Mouse (Mus musculus) G1E (cell line): ENCODE data around the gene Fkbp1a.
A peak's percentile ranks its signal among the peaks of the same experiment; 100 is the strongest.

ENCODE experiments used
- CTCF ChIP-seq: IDR thresholded peaks from 2 replicates; pipeline ENCODE4 v1.5.1; 2012; ENCODE audit warnings: low read depth, low read length, inconsistent platforms, mixed read lengths
- GATA1 ChIP-seq: IDR thresholded peaks from 2 replicates; pipeline ENCODE4 v1.6.1; 2012; ENCODE audit warnings: borderline replicate concordance, low read length, inconsistent platforms, mixed read lengths
- POLR2AphosphoS5 ChIP-seq: IDR thresholded peaks from 2 replicates; pipeline ENCODE4 v1.6.1; 2012; ENCODE audit warnings: low read depth, low read length, inconsistent platforms; ENCODE audit not compliant: insufficient replicate concordance
- TAL1 ChIP-seq: conservative IDR thresholded peaks from 2 replicates; pipeline ENCODE4 v1.6.1; 2012; ENCODE audit warnings: low read depth, low read length, inconsistent platforms, mixed read lengths

DNA sequence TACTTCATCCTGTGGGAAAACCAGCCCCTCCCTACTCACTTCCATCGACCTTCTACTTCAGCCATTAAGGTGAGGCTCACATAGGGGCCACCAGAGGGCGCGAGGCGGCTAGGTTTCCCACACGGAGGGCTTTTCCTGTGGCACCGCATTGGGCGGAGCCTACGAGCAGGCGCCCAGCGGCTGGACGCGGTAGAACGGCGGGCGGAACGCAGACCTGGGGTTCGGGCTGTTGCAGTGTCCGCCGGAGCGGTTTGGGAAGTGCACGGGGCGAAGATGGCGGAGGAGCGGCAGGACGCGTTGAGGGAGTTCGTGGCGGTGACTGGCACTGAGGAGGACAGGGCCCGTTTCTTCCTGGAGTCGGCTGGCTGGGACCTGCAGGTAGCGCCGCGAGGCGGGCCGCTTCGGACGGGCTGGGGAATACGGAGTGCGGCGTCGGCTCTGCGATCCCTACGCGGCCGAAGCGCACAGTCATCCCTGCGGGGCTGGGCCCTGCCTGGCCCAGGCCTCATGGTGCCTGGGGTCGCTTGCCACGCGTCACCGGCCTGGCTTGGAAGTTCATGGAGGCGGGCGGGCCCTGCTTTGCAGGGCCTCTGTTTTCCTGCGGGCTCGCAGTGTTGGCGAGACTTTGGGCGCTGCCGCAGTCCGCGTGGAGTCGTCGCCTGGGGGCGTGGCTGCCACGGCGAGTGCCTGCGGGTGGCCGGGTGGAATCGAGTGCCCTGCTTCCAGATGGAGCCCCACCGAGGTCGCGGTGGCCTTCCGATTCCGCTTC is 48.1 kb upstream of the Fkbp1a start, which contains the start of gene Nsfl1c:
- TF ChIP-seq TAL1 (no peak), CTCF (peak; percentile 32; the same call in 1 of the 2 replicates), POLR2AphosphoS5 (no peak), GATA1 (no peak)
